Mouse (Mus musculus): ENCODE data around the gene Pxn.

GRCm38 (mm10) chr5:115578922-115579321, 72.4 kb downstream of the Pxn start:
- TF ChIP-seq POLR2A (IDR thresholded peaks at IDR 0.05; ENCODE audit: borderline replicate concordance, insufficient read depth, low read length) (no peak), CTCF (IDR thresholded peaks at IDR 0.05; ENCODE audit: borderline replicate concordance, insufficient read depth, low read depth, low read length) (no peak)

Data from cerebellum, adult 2 months (tissue).